Mouse (Mus musculus) duodenum, adult 2 months (tissue): ENCODE data around the gene Wfikkn2. TPM values are rescaled to one million over a fixed set of nuclear protein-coding genes. Genes with fewer than 3 reads are reported as not detected.

Experiments
- polyA plus RNA-seq: library from polyadenylated mRNA; depleted of rRNA; stranded (reverse); fragments of >200 nt; gene quantifications from 2 replicates; pipeline ENCODE4 v1.2.3, GENCODE M21; 2012; ENCODE audit warnings: low replicate concordance; rRNA removed

Wfikkn2 gene
- 0.59 and 0.75 TPM in 2 replicates for polyA plus RNA-seq

GRCm38 (mm10) chr11:94245955-94246788, at the start of gene Wfikkn2:
Wfikkn2 (minus strand) TSS chr11:94246005.

GRCm38 (mm10) chr11:94281199-94282181, 35.7 kb upstream of the Wfikkn2 start, which contains the start of gene Gm21885:
Gm21885 (plus strand) TSS chr11:94281873.

GRCm38 (mm10) chr11:94211124-94211603, 34.6 kb downstream of the Wfikkn2 start, which contains the start of gene Tob1:
Tob1 (plus strand) TSS chr11:94211454.

Other genes starting within 250 kb of the Wfikkn2 start
- gene Spag9, start 249.9 kb downstream of the Wfikkn2 start, polyA plus RNA-seq, result 8.8 and 10.5 TPM in 2 replicates
- 136 and 216 TPM in 2 replicates for gene Tob1, start 34.6 kb downstream of the Wfikkn2 start, polyA plus RNA-seq
- gene Gm21885, start 35.9 kb upstream of the Wfikkn2 start, polyA plus RNA-seq, result 0.74 and 2.4 TPM in 2 replicates
- gene Luc7l3, start 76.0 kb upstream of the Wfikkn2 start, polyA plus RNA-seq, result 0.92 and 1.6 TPM in 2 replicates
- 68.4 and 74.6 TPM in 2 replicates for gene Ankrd40, start 82.0 kb upstream of the Wfikkn2 start, polyA plus RNA-seq
- gene Abcc3, start 147.0 kb upstream of the Wfikkn2 start, polyA plus RNA-seq, result 70.3 and 173 TPM in 2 replicates
- gene Cacna1g, start 228.2 kb upstream of the Wfikkn2 start, polyA plus RNA-seq, result 7.5 and 15.5 TPM in 2 replicates
- 0.08 TPM in 1 of 2 replicates, not detected in the other for gene Spata20, start 240.2 kb upstream of the Wfikkn2 start, polyA plus RNA-seq